Mouse (Mus musculus): Measurements from ENCODE around the gene Hmcn1. TPM values are rescaled to one million over a fixed set of nuclear protein-coding genes. Genes with fewer than 3 reads are reported as not detected.

Gene Hmcn1
- polyA plus RNA-seq, 1 experiment from 2014 or later, result 1.3 TPM

- ATAC-seq, result no peak
- no peaks in the 10 kb centered on the region for H3K36me3 ChIP-seq (ENCODE audit: control insufficient read depth, insufficient read depth, low read length)
- WGBS, result 87% methylated on average over 10 of the region's 10 CpGs
- no peak overlapping the region for H3K27ac ChIP-seq (ENCODE audit: low read depth, low read length)
- no peak overlapping the region for H3K4me3 ChIP-seq (ENCODE audit: low read length)
- H3K9me3 ChIP-seq (ENCODE audit: control insufficient read depth, low read length), result no peaks in the 10 kb centered on the region
- no peak overlapping the region for H3K9ac ChIP-seq (ENCODE audit: low read depth, low read length)
- H3K27me3 ChIP-seq (replicated peaks; ENCODE audit: control insufficient read depth, insufficient read depth, low read length), result no peaks in the 10 kb centered on the region
- H3K4me2 ChIP-seq (ENCODE audit: low read length), result no peak overlapping the region
- H3K4me1 ChIP-seq (ENCODE audit: control insufficient read depth, insufficient read depth, low read depth, low read length), result no peaks in the 10 kb centered on the region
Observed at GRCm38 (mm10) chr1:151031581-151031980, 38.3 kb upstream of the Hmcn1 start.

- Histone ChIP-seq H3K36me3 (ENCODE audit: control insufficient read depth, insufficient read depth, low read length) (no peaks in the 10 kb centered on the region), H3K4me2 (ENCODE audit: low read length) (no peak overlapping the region), H3K4me1 (ENCODE audit: control insufficient read depth, insufficient read depth, low read depth, low read length) (no peaks in the 10 kb centered on the region), H3K4me3 (ENCODE audit: low read length) (no peak overlapping the region), H3K9ac (ENCODE audit: low read depth, low read length) (no peak overlapping the region), H3K27ac (ENCODE audit: low read depth, low read length) (no peak overlapping the region), H3K27me3 (replicated peaks; ENCODE audit: control insufficient read depth, insufficient read depth, low read length) (no peaks in the 10 kb centered on the region), H3K9me3 (ENCODE audit: control insufficient read depth, low read length) (no peaks in the 10 kb centered on the region)
- 82% methylated on average over 8 of the region's 8 CpGs for WGBS
- no peak for ATAC-seq
Observed at GRCm38 (mm10) chr1:151031086-151031485, 37.9 kb upstream of the Hmcn1 start.

- H3K27me3 ChIP-seq (replicated peaks; ENCODE audit: control insufficient read depth, insufficient read depth, low read length), result no peaks in the 10 kb centered on the region
- no peak overlapping the region for H3K27ac ChIP-seq (ENCODE audit: low read depth, low read length)
- ATAC-seq, result no peak
- 88% methylated on average over 19 of the region's 19 CpGs for WGBS
- H3K4me3 ChIP-seq (ENCODE audit: low read length), result no peak overlapping the region
- no peaks in the 10 kb centered on the region for H3K9me3 ChIP-seq (ENCODE audit: control insufficient read depth, low read length)
- no peak overlapping the region for H3K9ac ChIP-seq (ENCODE audit: low read depth, low read length)
- no peaks in the 10 kb centered on the region for H3K36me3 ChIP-seq (ENCODE audit: control insufficient read depth, insufficient read depth, low read length)
- H3K4me2 ChIP-seq (ENCODE audit: low read length), result no peak overlapping the region
- H3K4me1 ChIP-seq (ENCODE audit: control insufficient read depth, insufficient read depth, low read depth, low read length), result no peaks in the 10 kb centered on the region
Observed at GRCm38 (mm10) chr1:151025049-151025773, 32.0 kb upstream of the Hmcn1 start.

GRCm38 (mm10) chr1:151019273-151019890, 26.1 kb upstream of the Hmcn1 start:
- no peaks in the 10 kb centered on the region for H3K27me3 ChIP-seq (replicated peaks; ENCODE audit: control insufficient read depth, insufficient read depth, low read length)
- H3K27ac ChIP-seq (ENCODE audit: low read depth, low read length), result no peak overlapping the region
- H3K9ac ChIP-seq (ENCODE audit: low read depth, low read length), result no peak overlapping the region
- no peaks in the 10 kb centered on the region for H3K36me3 ChIP-seq (ENCODE audit: control insufficient read depth, insufficient read depth, low read length)
- ATAC-seq, result peak; percentile 45; the same call in 1 of the 2 replicates
- no peak overlapping the region for H3K4me2 ChIP-seq (ENCODE audit: low read length)
- no peaks in the 10 kb centered on the region for H3K4me1 ChIP-seq (ENCODE audit: control insufficient read depth, insufficient read depth, low read depth, low read length)
- H3K9me3 ChIP-seq (ENCODE audit: control insufficient read depth, low read length), result no peaks in the 10 kb centered on the region
- H3K4me3 ChIP-seq (ENCODE audit: low read length), result no peak overlapping the region
- WGBS, result 53% methylated on average over 2 of the region's 2 CpGs

GRCm38 (mm10) chr1:151011056-151011455, 17.8 kb upstream of the Hmcn1 start:
- Histone ChIP-seq H3K9ac (ENCODE audit: low read depth, low read length) (no peak overlapping the region), H3K4me3 (ENCODE audit: low read length) (no peak overlapping the region), H3K27me3 (replicated peaks; ENCODE audit: control insufficient read depth, insufficient read depth, low read length) (no peaks in the 10 kb centered on the region), H3K4me2 (ENCODE audit: low read length) (no peak overlapping the region), H3K36me3 (ENCODE audit: control insufficient read depth, insufficient read depth, low read length) (no peaks in the 10 kb centered on the region), H3K4me1 (ENCODE audit: control insufficient read depth, insufficient read depth, low read depth, low read length) (no peaks in the 10 kb centered on the region), H3K9me3 (ENCODE audit: control insufficient read depth, low read length) (no peaks in the 10 kb centered on the region), H3K27ac (ENCODE audit: low read depth, low read length) (no peak overlapping the region)
- ATAC-seq, result no peak
- WGBS, result 34% methylated on average over 7 of the region's 7 CpGs

- H3K9me3 ChIP-seq (ENCODE audit: control insufficient read depth, low read length), result no peaks in the 10 kb centered on the region
- no peak overlapping the region for H3K27ac ChIP-seq (ENCODE audit: low read depth, low read length)
- H3K27me3 ChIP-seq (replicated peaks; ENCODE audit: control insufficient read depth, insufficient read depth, low read length), result no peaks in the 10 kb centered on the region
- H3K9ac ChIP-seq (ENCODE audit: low read depth, low read length), result no peak overlapping the region
- no peaks in the 10 kb centered on the region for H3K36me3 ChIP-seq (ENCODE audit: control insufficient read depth, insufficient read depth, low read length)
- no peak overlapping the region for H3K4me2 ChIP-seq (ENCODE audit: low read length)
- ATAC-seq, result peak; percentile 86
- H3K4me3 ChIP-seq (ENCODE audit: low read length), result no peak overlapping the region
- WGBS, result 28% methylated on average over 6 of the region's 6 CpGs
- H3K4me1 ChIP-seq (ENCODE audit: control insufficient read depth, insufficient read depth, low read depth, low read length), result no peaks in the 10 kb centered on the region
Observed at GRCm38 (mm10) chr1:151009115-151009797, 16.0 kb upstream of the Hmcn1 start.

GRCm38 (mm10) chr1:151007747-151008146, 14.5 kb upstream of the Hmcn1 start:
- ATAC-seq, result no peak
- H3K4me1 ChIP-seq (ENCODE audit: control insufficient read depth, insufficient read depth, low read depth, low read length), result no peaks in the 10 kb centered on the region
- no peaks in the 10 kb centered on the region for H3K9me3 ChIP-seq (ENCODE audit: control insufficient read depth, low read length)
- no peak overlapping the region for H3K9ac ChIP-seq (ENCODE audit: low read depth, low read length)
- WGBS, result 71% methylated on average over 4 of the region's 4 CpGs
- no peak overlapping the region for H3K27ac ChIP-seq (ENCODE audit: low read depth, low read length)
- H3K4me3 ChIP-seq (ENCODE audit: low read length), result no peak overlapping the region
- H3K27me3 ChIP-seq (replicated peaks; ENCODE audit: control insufficient read depth, insufficient read depth, low read length), result no peaks in the 10 kb centered on the region
- H3K4me2 ChIP-seq (ENCODE audit: low read length), result no peak overlapping the region
- H3K36me3 ChIP-seq (ENCODE audit: control insufficient read depth, insufficient read depth, low read length), result no peaks in the 10 kb centered on the region

GRCm38 (mm10) chr1:151004007-151004406, 10.8 kb upstream of the Hmcn1 start:
- no peaks in the 10 kb centered on the region for H3K9me3 ChIP-seq (ENCODE audit: control insufficient read depth, low read length)
- H3K9ac ChIP-seq (ENCODE audit: low read depth, low read length), result no peak overlapping the region
- H3K4me3 ChIP-seq (ENCODE audit: low read length), result no peak overlapping the region
- H3K27ac ChIP-seq (ENCODE audit: low read depth, low read length), result no peak overlapping the region
- no peak for ATAC-seq
- no peaks in the 10 kb centered on the region for H3K4me1 ChIP-seq (ENCODE audit: control insufficient read depth, insufficient read depth, low read depth, low read length)
- H3K36me3 ChIP-seq (ENCODE audit: control insufficient read depth, insufficient read depth, low read length), result no peaks in the 10 kb centered on the region
- WGBS, result 63% methylated on average over 5 of the region's 5 CpGs
- H3K4me2 ChIP-seq (ENCODE audit: low read length), result no peak overlapping the region
- H3K27me3 ChIP-seq (replicated peaks; ENCODE audit: control insufficient read depth, insufficient read depth, low read length), result no peaks in the 10 kb centered on the region

- Histone ChIP-seq H3K9me3 (ENCODE audit: control insufficient read depth, low read length) (no peaks in the 10 kb centered on the region), H3K36me3 (ENCODE audit: control insufficient read depth, insufficient read depth, low read length) (no peaks in the 10 kb centered on the region), H3K4me2 (ENCODE audit: low read length) (no peak overlapping the region), H3K4me1 (ENCODE audit: control insufficient read depth, insufficient read depth, low read depth, low read length) (no peaks in the 10 kb centered on the region), H3K27me3 (replicated peaks; ENCODE audit: control insufficient read depth, insufficient read depth, low read length) (no peaks in the 10 kb centered on the region), H3K27ac (ENCODE audit: low read depth, low read length) (no peak overlapping the region), H3K9ac (ENCODE audit: low read depth, low read length) (no peak overlapping the region), H3K4me3 (ENCODE audit: low read length) (no peak overlapping the region)
- WGBS, result 74% methylated on average over 8 of the region's 8 CpGs
- no peak for ATAC-seq
Observed at GRCm38 (mm10) chr1:151001868-151002428, 8.7 kb upstream of the Hmcn1 start.
